Mouse (Mus musculus) liver, embryonic 14.5 days (tissue): Measurements from ENCODE around the gene Ccdc13. TPM values are rescaled to one million over a fixed set of nuclear protein-coding genes. Genes with fewer than 3 reads are reported as not detected.

Experiments
- ATAC-seq: fragments of 200-750 bp; cut with Nextera tagmentation; 2 replicates; pipeline ENCODE4 v1.8.0; 2017; ENCODE audit warnings: moderate number of reproducible peaks, mild to moderate bottlenecking, moderate library complexity; ENCODE audit not compliant: insufficient read depth
- DNase-seq, 3 experiments: peaks; one replicate each; pipeline ENCODE4 v3.0.0-alpha.2; 2012 to 2013; ENCODE audit warnings: low read depth in 3 of 3, low spot score in 3 of 3
- H3K27ac ChIP-seq: fragments of 300-500 bp; sonication (generic); 2 replicates; pipeline ENCODE4 v1.5.1; 2014; ENCODE audit warnings: moderate library complexity, mild to moderate bottlenecking, control low read depth, inconsistent platforms
- H3K27me3 ChIP-seq: fragments of 300-500 bp; sonication (generic); 2 replicates; pipeline ENCODE4 v1.6.1; 2014; ENCODE audit warnings: mild to moderate bottlenecking, low read length, moderate library complexity; ENCODE audit not compliant: control insufficient read depth, insufficient read depth
- H3K36me3 ChIP-seq: fragments of 300-500 bp; sonication (generic); replicated peaks from 2 replicates; pipeline ENCODE4 v1.6.1; 2014; ENCODE audit warnings: low read depth; ENCODE audit not compliant: control insufficient read depth, insufficient read depth
- H3K4me1 ChIP-seq, 2 experiments: fragments of 200-500 bp in 1 of 2; fragments of 300-500 bp in 1 of 2; sonication (generic) in 1 of 2; replicated peaks; 2 replicates each; pipeline ENCODE4 v1.6.1; 2012 to 2014; ENCODE audit warnings: antibody characterized with exemption in 1 of 2, inconsistent platforms in 1 of 2, low read length in 1 of 2; ENCODE audit not compliant: control insufficient read depth in 2 of 2, insufficient read depth in 2 of 2
- H3K4me2 ChIP-seq: fragments of 300-500 bp; sonication (generic); 2 replicates; pipeline ENCODE4 v1.6.1; 2014; ENCODE audit warnings: low read depth, mild to moderate bottlenecking, control low read depth, moderate library complexity
- H3K4me3 ChIP-seq, 2 experiments: fragments of 200-500 bp in 1 of 2; fragments of 300-500 bp in 1 of 2; sonication (generic) in 1 of 2; 2 replicates each; pipeline ENCODE4 v1.5.1; 2012 to 2014; ENCODE audit warnings: low read depth in 2 of 2, low read length in 2 of 2, mild to moderate bottlenecking in 2 of 2, control low read depth in 1 of 2, inconsistent platforms in 1 of 2, moderate library complexity in 1 of 2; ENCODE audit not compliant: insufficient read depth in 1 of 2
- H3K9ac ChIP-seq: fragments of 300-500 bp; sonication (generic); replicated peaks from 2 replicates; pipeline ENCODE4 v1.6.1; 2014; ENCODE audit warnings: mild to moderate bottlenecking, control low read depth, moderate library complexity
- H3K9me3 ChIP-seq: fragments of 300-500 bp; sonication (generic); 2 replicates; pipeline ENCODE4 v1.6.1; 2016; ENCODE audit warnings: low read length, mixed read lengths; ENCODE audit not compliant: control insufficient read depth
- CTCF ChIP-seq: IDR thresholded peaks from 2 replicates; pipeline ENCODE4 v1.5.1; 2016; ENCODE audit warnings: antibody characterized with exemption, low read depth, control low read depth
- EP300 ChIP-seq: IDR thresholded peaks from 2 replicates; pipeline ENCODE4 v1.6.1; 2016; ENCODE audit warnings: antibody characterized with exemption, low read depth
- WGBS: fragments of 180-500 bp; shearing (Covaris S2); extraction: QIAGEN DNeasy Blood & Tissue Kit; methylation state at CpG from one replicate; pipeline ENCODE4 v1.1.7; 2014; ENCODE audit not compliant: insufficient replicate concordance; 5-methylcytosine and 5-hydroxymethylcytosine counted together
- polyA plus RNA-seq, 2 experiments: library from polyadenylated mRNA; depleted of rRNA in 1 of 2; stranded (reverse) in 1 of 2; unstranded in 1 of 2; fragments of >200 nt; fragmentation: Nextera tagmentation in 1 of 2; extraction: Ambion mirVana in 1 of 2; gene quantifications; 2 replicates each; pipeline versions ENCODE4 v1.2.1 to v1.2.3; 2012 to 2014

The Ccdc13 gene
- polyA plus RNA-seq, 2 experiments: not detected

- no peaks in the 10 kb centered on the region for H3K36me3 ChIP-seq
- WGBS: 55% methylated on average over 8 of the region's 8 CpGs
- no peak overlapping the region for H3K4me3 ChIP-seq
- DNase-seq (no peak), ATAC-seq (no peak)
- TF ChIP-seq CTCF (no peak), EP300 (no peak)
- H3K9me3 ChIP-seq: no peaks in the 10 kb centered on the region
- H3K4me2 ChIP-seq: no peak overlapping the region
- H3K27me3 ChIP-seq: no peaks in the 10 kb centered on the region
- H3K4me1 ChIP-seq: no peaks in the 10 kb centered on the region
- no peak overlapping the region for H3K9ac ChIP-seq
- no peak overlapping the region for H3K27ac ChIP-seq
Measured at GRCm38 (mm10) chr9:121785261-121785660, 54.0 kb downstream of the Ccdc13 start.

- Histone ChIP-seq H3K9me3 (no peaks in the 10 kb centered on the region), H3K27me3 (no peaks in the 10 kb centered on the region), H3K9ac (no peak overlapping the region), H3K4me1 (no peaks in the 10 kb centered on the region), H3K4me3 (no peak overlapping the region), H3K27ac (no peak overlapping the region), H3K4me2 (no peak overlapping the region), H3K36me3 (no peaks in the 10 kb centered on the region)
- TF ChIP-seq EP300 (no peak), CTCF (no peak)
- 71% methylated on average over 12 of the region's 12 CpGs for WGBS
- DNase-seq (no peak), ATAC-seq (no peak)
Measured at GRCm38 (mm10) chr9:121784801-121785200, 54.5 kb downstream of the Ccdc13 start.

- Histone ChIP-seq H3K9me3 (no peaks in the 10 kb centered on the region), H3K4me2 (no peak overlapping the region), H3K9ac (no peak overlapping the region), H3K27ac (no peak overlapping the region), H3K4me3 (no peak overlapping the region), H3K36me3 (no peaks in the 10 kb centered on the region), H3K4me1 (no peaks in the 10 kb centered on the region), H3K27me3 (peaks cover 18% of the 10 kb centered on the region)
- 12% methylated on average over 54 of the region's 54 CpGs for WGBS
- ATAC-seq (no peak), DNase-seq (no peak)
- TF ChIP-seq EP300 (no peak), CTCF (no peak)
Measured at GRCm38 (mm10) chr9:121778066-121778624, 61.1 kb downstream of the Ccdc13 start.

- no peak within 1 kb of the TSS for H3K9ac ChIP-seq
- DNase-seq (no peak), ATAC-seq (no peak)
- TF ChIP-seq CTCF (no peak), EP300 (no peak)
- H3K27ac ChIP-seq: no peak within 1 kb of the TSS
- H3K36me3 ChIP-seq: no peaks in the 10 kb centered on the region
- WGBS: 14% methylated on average over 30 of the region's 30 CpGs
- no peak within 1 kb of the TSS for H3K4me2 ChIP-seq
- H3K9me3 ChIP-seq: no peaks in the 10 kb centered on the region
- H3K4me1 ChIP-seq: no peaks in the 10 kb centered on the region
- no peak within 1 kb of the TSS for H3K4me3 ChIP-seq
- H3K27me3 ChIP-seq: peaks cover 18% of the 10 kb centered on the region
Measured at GRCm38 (mm10) chr9:121777484-121778065, 61.7 kb downstream of the Ccdc13 start, which contains the start of gene Klhl40. Gene Klhl40 (plus strand): TSS chr9:121777607.

GRCm38 (mm10) chr9:121776511-121776910 lies 62.8 kb downstream of the Ccdc13 start:
- H3K4me3 ChIP-seq: no peak overlapping the region
- no peak overlapping the region for H3K27ac ChIP-seq
- no peaks in the 10 kb centered on the region for H3K9me3 ChIP-seq
- no peak overlapping the region for H3K9ac ChIP-seq
- no peak for DNase-seq
- peaks cover 18% of the 10 kb centered on the region for H3K27me3 ChIP-seq
- no peak for ATAC-seq
- H3K4me2 ChIP-seq: no peak overlapping the region
- TF ChIP-seq CTCF: no peak
- TF ChIP-seq EP300: no peak
- no peaks in the 10 kb centered on the region for H3K36me3 ChIP-seq
- no peaks in the 10 kb centered on the region for H3K4me1 ChIP-seq
- 53% methylated on average over 7 of the region's 7 CpGs for WGBS
